In the genomic region with DNA sequence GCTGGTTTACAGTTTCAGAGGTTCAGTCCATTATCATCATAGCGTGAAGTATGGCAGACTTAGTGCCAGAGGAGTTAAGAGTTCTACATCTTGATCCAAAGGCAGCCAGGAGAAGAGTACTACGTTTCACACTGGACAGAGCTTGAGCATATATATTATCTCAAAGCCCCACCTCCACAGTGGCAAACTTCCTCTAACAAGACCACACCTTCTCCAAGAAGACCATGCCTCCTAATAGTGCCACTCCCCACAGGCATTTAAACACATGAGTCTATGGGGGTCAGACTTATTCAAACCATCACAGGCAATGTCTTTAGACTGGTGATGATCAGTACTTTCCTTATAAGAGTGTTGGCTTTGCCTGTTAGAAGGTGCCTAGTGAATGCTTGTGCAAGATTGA, we compare ENCODE assay signal across 15 mouse cellular contexts. TPM values are rescaled to one million over a fixed set of nuclear protein-coding genes. Genes with fewer than 3 reads are reported as not detected.
DNase-seq lines count a peak whose midpoint lies in the region; ATAC-seq and TF ChIP-seq lines count a peak whose summit lies in the region.
"Had no signal": no experiment of that assay in that cellular context is flagged by ENCODE, and none has a peak within 500 bp of the region (broad histone marks: within the 10 kb centered on the region; RNA-seq: fewer than 3 reads in every experiment).

No protein-coding gene starts in this region.

- TF ChIP-seq CTCF in gastrocnemius, adult 2 months (IDR thresholded peaks at IDR 0.05), result no peak
- no peak for TF ChIP-seq CTCF in G1E (IDR thresholded peaks at IDR 0.05; ENCODE audit: low read depth, low read length)

- H3K4me2 ChIP-seq in intestine, embryonic 15.5 days (replicated peaks), result no peak overlapping the region
- no peak overlapping the region for H3K4me2 ChIP-seq in intestine, embryonic 16.5 days (ENCODE audit: low read depth, low read length)
- H3K4me2 ChIP-seq in liver, embryonic 13.5 days, result no peak overlapping the region
- H3K4me2 ChIP-seq: embryonic facial prominence, embryonic 13.5 days; hindbrain, embryonic 14.5 days; midbrain, embryonic 13.5 days had no signal

- WGBS in intestine, embryonic 15.5 days, result 70% methylated on average over 2 of the region's 2 CpGs
- WGBS in intestine, embryonic 16.5 days, result 70% methylated on average over 2 of the region's 2 CpGs
- 35% methylated on average over 2 of the region's 2 CpGs for WGBS in liver, embryonic 13.5 days (ENCODE audit: insufficient replicate concordance)

- H3K27ac ChIP-seq in gastrocnemius, adult 2 months, result peak overlapping the region; percentile 85
- no peak overlapping the region for H3K27ac ChIP-seq in intestine, embryonic 15.5 days
- H3K27ac ChIP-seq in intestine, embryonic 16.5 days (ENCODE audit: low read length), result no peak overlapping the region
- peak overlapping the region; percentile 6; the same call in 1 of the 2 replicates for H3K27ac ChIP-seq in liver, embryonic 13.5 days
- H3K27ac ChIP-seq: hindbrain, embryonic 14.5 days; limb, embryonic 10.5 days; midbrain, embryonic 13.5 days had no signal

- H3K4me1 ChIP-seq in intestine, embryonic 15.5 days (replicated peaks), result peaks cover 6% of the 10 kb centered on the region; the same call in 1 of the 2 replicates
- 0 out of 2 replicates have a peak, but pooled peaks cover 3% of the 10 kb centered on the region for H3K4me1 ChIP-seq in intestine, embryonic 16.5 days (ENCODE audit: control insufficient read depth, insufficient read depth, low read length)
- H3K4me1 ChIP-seq in G1E (ENCODE audit: insufficient read depth, low read depth, low read length), result peaks cover 62% of the 10 kb centered on the region
- peaks cover 59% of the 10 kb centered on the region for H3K4me1 ChIP-seq in liver, embryonic 13.5 days (replicated peaks)

- DNase-seq in gastrocnemius, adult 2 months, result no peak
- DNase-seq in gastrocnemius, postnatal 10 days, result no peak
- no peak for DNase-seq in G1E (ENCODE audit: low spot score)
- no peak for DNase-seq in liver, embryonic 13.5 days
- DNase-seq in spleen, adult 18-20 months, result no peak
- DNase-seq in adrenal gland, adult 8-10 months, result no peak
- DNase-seq: cerebellum, adult 11-12 months; right cerebral cortex, postnatal 25 days; thymus, adult 18-20 months had no signal

- no peak overlapping the region for H3K4me3 ChIP-seq in gastrocnemius, adult 2 months
- no peak overlapping the region for H3K4me3 ChIP-seq in intestine, embryonic 15.5 days (replicated peaks)
- H3K4me3 ChIP-seq in intestine, embryonic 16.5 days (ENCODE audit: low read length), result no peak overlapping the region
- no peak overlapping the region for H3K4me3 ChIP-seq in G1E (ENCODE audit: low read depth, low read length)
- no peak overlapping the region for H3K4me3 ChIP-seq in liver, embryonic 13.5 days (replicated peaks)
- H3K4me3 ChIP-seq: embryonic facial prominence, embryonic 13.5 days; limb, embryonic 10.5 days; midbrain, embryonic 13.5 days had no signal

- H3K9ac ChIP-seq in intestine, embryonic 15.5 days, result no peak overlapping the region
- no peak overlapping the region for H3K9ac ChIP-seq in intestine, embryonic 16.5 days (ENCODE audit: low read depth, low read length)
- no peak overlapping the region for H3K9ac ChIP-seq in liver, embryonic 13.5 days
- H3K9ac ChIP-seq: embryonic facial prominence, embryonic 13.5 days; hindbrain, embryonic 14.5 days; midbrain, embryonic 13.5 days had no signal

- no peaks in the 10 kb centered on the region for H3K27me3 ChIP-seq in intestine, embryonic 15.5 days (replicated peaks)
- no peaks in the 10 kb centered on the region for H3K27me3 ChIP-seq in intestine, embryonic 16.5 days (replicated peaks; ENCODE audit: control insufficient read depth, insufficient read depth, low read length)
- H3K27me3 ChIP-seq in G1E (ENCODE audit: insufficient read depth, low read length), result no peaks in the 10 kb centered on the region
- H3K27me3 ChIP-seq in liver, embryonic 13.5 days, result 0 out of 2 replicates have a peak, but pooled peaks cover 5% of the 10 kb centered on the region
- H3K27me3 ChIP-seq: embryonic facial prominence, embryonic 13.5 days; midbrain, embryonic 13.5 days had no signal

- ATAC-seq in intestine, embryonic 15.5 days, result peak; percentile 28; the same call in 1 of the 2 replicates
- no peak for ATAC-seq in intestine, embryonic 16.5 days
- peak; percentile 49 for ATAC-seq in G1E (ENCODE audit: extremely low read depth, insufficient number of reproducible peaks, low FRiP score, poor library complexity, severe bottlenecking)
- peak; percentile 80 for ATAC-seq in liver, embryonic 13.5 days (ENCODE audit: low read depth)
- ATAC-seq: midbrain, embryonic 13.5 days had no signal

- intact Hi-C loops in gastrocnemius, adult 2 months (cut with DNase I), result no loop called here

- H3K9me3 ChIP-seq in intestine, embryonic 15.5 days, result no peaks in the 10 kb centered on the region
- no peaks in the 10 kb centered on the region for H3K9me3 ChIP-seq in intestine, embryonic 16.5 days (ENCODE audit: control insufficient read depth, low read length)
- H3K9me3 ChIP-seq in G1E (replicated peaks), result no peaks in the 10 kb centered on the region; the same call in 1 of the 2 replicates
- no peaks in the 10 kb centered on the region; the same call in 1 of the 2 replicates for H3K9me3 ChIP-seq in liver, embryonic 13.5 days (replicated peaks)
- H3K9me3 ChIP-seq: embryonic facial prominence, embryonic 13.5 days; limb, embryonic 10.5 days; midbrain, embryonic 13.5 days had no signal

- no peaks in the 10 kb centered on the region for H3K36me3 ChIP-seq in intestine, embryonic 15.5 days
- H3K36me3 ChIP-seq in intestine, embryonic 16.5 days (ENCODE audit: control insufficient read depth, insufficient read depth, low read length), result no peaks in the 10 kb centered on the region
- H3K36me3 ChIP-seq in G1E (replicated peaks), result no peaks in the 10 kb centered on the region
- H3K36me3 ChIP-seq in liver, embryonic 13.5 days, result no peaks in the 10 kb centered on the region
- H3K36me3 ChIP-seq: embryonic facial prominence, embryonic 13.5 days; limb, embryonic 10.5 days; midbrain, embryonic 13.5 days had no signal

RNA-seq across cellular contexts. Expression of gene Metap2, which starts 21.2 kb away (rescaled TPM):
- 100 to 1,000 TPM; 147 to 182 TPM for total RNA-seq in gastrocnemius, adult 2 months (2021)
- total RNA-seq in gastrocnemius, postnatal 10 days (2021), result 100 to 1,000 TPM; 200 to 203 TPM
- 171 and 194 TPM in 2 replicates for polyA plus RNA-seq in intestine, embryonic 15.5 days (2015; fragmentation: Nextera tagmentation; extraction: Ambion mirVana)
- 162 and 169 TPM in 2 replicates for polyA plus RNA-seq in intestine, embryonic 16.5 days (2015; fragmentation: Nextera tagmentation; extraction: Ambion mirVana)
- total RNA-seq in G1E (2014; fragmentation: Nextera tagmentation) (963 and 1,004 TPM in 2 replicates), G1E (2017) (415 and 523 TPM in 2 replicates)
- polyA plus RNA-seq in G1E (2012), result 728 and 853 TPM in 2 replicates
- polyA plus RNA-seq in liver, embryonic 13.5 days (2015; fragmentation: Nextera tagmentation; extraction: Ambion mirVana), result 249 and 304 TPM in 2 replicates
- total RNA-seq in adrenal gland, adult 8-10 months (2022), result 100 to 1,000 TPM; 159 to 224 (median 194) TPM

Comparison
In these comparisons a context has a peak if more than half of its experiments do, and no peak if none do; other contexts are left out.
1. H3K27ac ChIP-seq: peak in gastrocnemius, adult 2 months (single experiment) and liver, embryonic 13.5 days (single experiment); none in intestine, embryonic 15.5 days (single experiment) and intestine, embryonic 16.5 days (single experiment).